Mouse (Mus musculus): Measurements from ENCODE around the gene Nrxn1. TPM values are rescaled to one million over a fixed set of nuclear protein-coding genes. Genes with fewer than 3 reads are reported as not detected.

Gene Nrxn1
- total and polyA plus RNA-seq, 3 experiments, result not detected

GRCm38 (mm10) chr17:90207617-90208016 is 885.3 kb downstream of the Nrxn1 start:
- no peaks in the 10 kb centered on the region for H3K4me1 ChIP-seq (ENCODE audit: control insufficient read depth in 1 of 2, insufficient read depth in 2 of 2)
- H3K9ac ChIP-seq (ENCODE audit: insufficient read depth, low read depth), result no peak overlapping the region
- no peak overlapping the region for H3K27ac ChIP-seq (ENCODE audit: insufficient read depth, low read depth)
- H3K4me3 ChIP-seq (replicated peaks in 1 of 3; ENCODE audit: low read depth in 2 of 3, low read length in 2 of 3, poor library complexity in 1 of 3), result no peak overlapping the region
- in situ Hi-C loops (cut with MboI; ENCODE audit: low pct_ligation_motif_present, low pct_unique_long_range_greater_than_20kb, low sequenced_read_pairs) (no loop called here), dilution Hi-C loops (cut with MboI; ENCODE audit: extremely low pct_ligation_motif_present, extremely low pct_unique_long_range_greater_than_20kb, low sequenced_read_pairs) (no loop called here)
- H3K9me3 ChIP-seq (replicated peaks; ENCODE audit: low read length), result peaks cover 26% of the 10 kb centered on the region
- H3K4me2 ChIP-seq (ENCODE audit: insufficient read depth, low read depth, poor library complexity, severe bottlenecking), result no peak overlapping the region
- TF ChIP-seq MXI1 (IDR thresholded peaks at IDR 0.05; ENCODE audit: low read depth, low read length) (no peak), ZKSCAN1 (IDR thresholded peaks at IDR 0.05; ENCODE audit: borderline replicate concordance, low read depth, low read length) (no peak), NELFE (IDR thresholded peaks at IDR 0.05; ENCODE audit: low read depth, low read length) (no peak), MAX (IDR thresholded peaks at IDR 0.05; ENCODE audit: low read length) (no peak), EP300 (IDR thresholded peaks at IDR 0.05; ENCODE audit: low read length) (no peak), ETS1 (conservative IDR thresholded peaks at IDR 0.05; ENCODE audit: low read depth, low read length) (no peak), KAT2A (IDR thresholded peaks at IDR 0.05; ENCODE audit: insufficient replicate concordance, low read length) (no peak), BHLHE40 (IDR thresholded peaks at IDR 0.05; ENCODE audit: low read depth, low read length) (no peak), SIN3A (IDR thresholded peaks at IDR 0.05; ENCODE audit: low read length) (no peak), USF1 (IDR thresholded peaks at IDR 0.05; ENCODE audit: low read depth, low read length) (no peak), TCF12 (IDR thresholded peaks at IDR 0.05; ENCODE audit: low read depth, low read length) (no peak), ZC3H11A (IDR thresholded peaks at IDR 0.05; ENCODE audit: low read depth, low read length) (no peak), RCOR1 (conservative IDR thresholded peaks at IDR 0.05; ENCODE audit: low read depth, low read length) (no peak), ZMIZ1 (IDR thresholded peaks at IDR 0.05; ENCODE audit: low read depth, low read length) (no peak), GABPA (IDR thresholded peaks at IDR 0.05; ENCODE audit: insufficient replicate concordance, low read depth, low read length) (no peak)
- H3K27me3 ChIP-seq (replicated peaks), result no peaks in the 10 kb centered on the region
- DNase-seq (ENCODE audit: extremely low read depth), result no peak
- H3K79me2 ChIP-seq (replicated peaks; ENCODE audit: control insufficient read depth, extremely low read depth, insufficient read depth, poor library complexity, severe bottlenecking), result no peaks in the 10 kb centered on the region
- H3K36me3 ChIP-seq (replicated peaks in 1 of 2; ENCODE audit: control insufficient read depth in 1 of 2, insufficient read depth in 1 of 2, low read length in 1 of 2), result no peaks in the 10 kb centered on the region

GRCm38 (mm10) chr17:90203993-90204392 is 888.9 kb downstream of the Nrxn1 start:
- in situ Hi-C loops (cut with MboI; ENCODE audit: low pct_ligation_motif_present, low pct_unique_long_range_greater_than_20kb, low sequenced_read_pairs), result no loop called here
- no peak for DNase-seq (ENCODE audit: extremely low read depth)
- no peak overlapping the region for H3K9ac ChIP-seq (ENCODE audit: insufficient read depth, low read depth)

More at GRCm38 (mm10) chr17:90203993-90204392, 888.9 kb downstream of the Nrxn1 start:
- Histone ChIP-seq H3K36me3 (replicated peaks in 1 of 2; ENCODE audit: control insufficient read depth in 1 of 2, insufficient read depth in 1 of 2, low read length in 1 of 2) (no peaks in the 10 kb centered on the region), H3K79me2 (replicated peaks; ENCODE audit: control insufficient read depth, extremely low read depth, insufficient read depth, poor library complexity, severe bottlenecking) (no peaks in the 10 kb centered on the region), H3K27ac (ENCODE audit: insufficient read depth, low read depth) (no peak overlapping the region), H3K9me3 (replicated peaks; ENCODE audit: low read length) (peaks cover 11% of the 10 kb centered on the region), H3K4me1 (ENCODE audit: control insufficient read depth in 1 of 2, insufficient read depth in 2 of 2) (no peaks in the 10 kb centered on the region), H3K27me3 (replicated peaks) (no peaks in the 10 kb centered on the region), H3K4me2 (ENCODE audit: insufficient read depth, low read depth, poor library complexity, severe bottlenecking) (no peak overlapping the region), H3K4me3 (replicated peaks in 1 of 3; ENCODE audit: low read depth in 2 of 3, low read length in 2 of 3, poor library complexity in 1 of 3) (no peak overlapping the region)
- TF ChIP-seq USF2 (conservative IDR thresholded peaks at IDR 0.05; ENCODE audit: low read depth, low read length), result no peak
- TF ChIP-seq RCOR1 (conservative IDR thresholded peaks at IDR 0.05; ENCODE audit: low read depth, low read length), result no peak
- no peak for TF ChIP-seq ZKSCAN1 (IDR thresholded peaks at IDR 0.05; ENCODE audit: borderline replicate concordance, low read depth, low read length)
- no peak for TF ChIP-seq TCF12 (IDR thresholded peaks at IDR 0.05; ENCODE audit: low read depth, low read length)
- no peak for TF ChIP-seq E2F4 (IDR thresholded peaks at IDR 0.05; ENCODE audit: insufficient replicate concordance, low read depth, low read length)
- TF ChIP-seq NELFE (IDR thresholded peaks at IDR 0.05; ENCODE audit: low read depth, low read length), result no peak
- no peak for TF ChIP-seq KAT2A (IDR thresholded peaks at IDR 0.05; ENCODE audit: insufficient replicate concordance, low read length)
- no peak for TF ChIP-seq CHD1 (IDR thresholded peaks at IDR 0.05; ENCODE audit: low read depth, low read length)
- TF ChIP-seq MAFK (IDR thresholded peaks at IDR 0.05; ENCODE audit: insufficient replicate concordance, low read length), result no peak
- no peak for TF ChIP-seq HCFC1 (IDR thresholded peaks at IDR 0.05; ENCODE audit: low read depth, low read length)
- dilution Hi-C loops (cut with MboI; ENCODE audit: extremely low pct_ligation_motif_present, extremely low pct_unique_long_range_greater_than_20kb, low sequenced_read_pairs), result no loop called here
